Mouse (Mus musculus): ENCODE results near the gene Omg.

Gene Omg

DNA sequence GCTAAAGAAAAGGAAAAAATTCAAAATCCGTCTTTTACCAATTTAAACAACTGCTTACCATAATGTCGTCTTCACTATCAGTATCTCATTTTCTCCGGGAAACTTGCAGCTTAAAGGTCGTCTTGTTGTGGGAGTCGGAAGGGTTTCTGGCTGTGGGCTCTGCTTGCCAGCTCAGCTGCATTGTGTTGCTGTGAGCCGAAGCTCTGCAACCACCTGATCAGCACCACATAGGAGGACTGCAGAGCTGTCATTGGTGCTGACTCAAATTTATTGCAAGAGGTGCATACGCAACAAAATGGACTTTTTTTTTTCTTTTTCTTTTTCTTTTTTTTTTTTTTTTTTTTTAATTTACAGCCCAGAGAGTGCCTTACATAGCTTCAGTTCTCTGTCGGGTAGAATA, at the start of gene Omg:
TSS of gene Omg (minus strand) at position 240 of the 400 bp plus-strand sequence.
- peak in 1 of 2 experiments; percentile 8 for DNase-seq

DNA sequence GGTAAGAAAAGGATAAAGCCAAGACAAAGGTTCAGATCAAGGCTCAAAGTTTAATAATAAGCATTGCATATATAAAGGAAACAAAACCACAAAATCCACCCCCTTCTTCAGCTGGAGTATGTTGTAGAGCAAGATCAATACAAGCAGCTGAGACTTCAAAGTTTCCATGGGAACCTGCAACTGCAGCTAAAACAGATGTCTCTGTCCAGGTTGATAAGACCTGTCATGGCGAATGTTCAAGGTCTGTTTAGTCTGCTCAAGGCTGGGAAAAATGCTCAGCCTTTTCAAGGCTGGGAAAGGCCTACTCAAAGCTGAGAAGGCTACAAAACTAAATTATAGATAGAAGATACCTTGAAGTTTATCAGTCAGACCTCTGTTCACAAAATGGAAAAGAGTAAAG, 48.7 kb upstream of the Omg start:
- no peak for DNase-seq

- DNase-seq, result no peak
These were observed 32.4 kb upstream of the Omg start for GRCm38 (mm10) chr11:79536293-79536692.

DNA sequence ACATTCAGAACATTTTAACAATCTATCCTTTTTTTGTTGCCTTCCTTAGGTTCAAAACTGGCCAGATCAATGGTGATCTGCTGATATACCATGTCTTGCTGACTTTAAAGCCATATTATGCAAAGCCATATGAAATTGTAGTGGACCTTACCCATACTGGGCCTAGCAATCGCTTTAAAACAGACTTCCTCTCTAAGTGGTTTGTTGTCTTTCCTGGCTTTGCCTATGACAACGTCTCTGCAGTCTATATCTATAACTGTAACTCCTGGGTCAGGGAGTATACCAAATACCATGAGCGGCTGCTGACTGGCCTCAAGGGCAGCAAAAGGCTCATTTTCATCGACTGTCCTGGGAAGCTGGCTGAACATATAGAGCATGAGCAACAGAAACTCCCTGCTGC, 31.7 kb upstream of the Omg start:
- DNase-seq, result no peak

DNA sequence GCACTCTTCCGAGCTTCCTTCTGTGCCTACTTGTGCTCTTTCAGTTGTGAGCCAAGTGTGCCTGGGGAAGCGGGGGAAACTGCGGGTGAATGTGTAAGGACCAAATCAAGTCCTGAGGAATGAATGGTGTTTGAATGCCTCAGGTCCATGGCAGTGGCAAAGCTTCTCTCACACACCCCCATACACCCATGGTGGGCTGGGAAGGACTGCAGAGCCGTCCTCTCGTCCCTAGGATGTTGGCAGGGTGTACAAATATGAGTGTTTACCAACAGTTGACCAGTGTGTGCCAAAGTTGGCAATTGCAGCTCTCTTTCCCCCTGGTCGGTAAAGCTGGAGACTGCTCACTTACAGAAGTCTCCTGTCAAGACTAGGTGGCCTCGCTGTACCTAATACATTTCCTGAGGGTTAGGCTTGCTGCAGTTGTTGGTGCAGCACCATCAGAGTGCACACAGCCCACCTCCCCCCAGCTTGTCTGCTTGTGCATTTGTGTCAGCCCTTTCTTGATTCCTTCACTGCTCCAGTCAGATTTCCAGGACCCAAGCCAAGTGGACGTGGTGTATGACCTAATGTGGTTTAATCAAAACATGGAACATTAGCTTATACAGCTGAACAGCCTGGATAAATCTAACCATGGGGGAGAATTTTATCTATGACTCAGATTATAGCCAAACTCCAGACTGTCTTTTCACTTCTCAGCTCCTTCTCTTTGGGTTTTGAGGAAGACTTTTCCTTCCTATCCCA, 30.2 kb upstream of the Omg start:
- peak; percentile 31 to 32 for DNase-seq

GRCm38 (mm10) chr11:79533311-79533710, 29.4 kb upstream of the Omg start:
- no peak for DNase-seq

DNA sequence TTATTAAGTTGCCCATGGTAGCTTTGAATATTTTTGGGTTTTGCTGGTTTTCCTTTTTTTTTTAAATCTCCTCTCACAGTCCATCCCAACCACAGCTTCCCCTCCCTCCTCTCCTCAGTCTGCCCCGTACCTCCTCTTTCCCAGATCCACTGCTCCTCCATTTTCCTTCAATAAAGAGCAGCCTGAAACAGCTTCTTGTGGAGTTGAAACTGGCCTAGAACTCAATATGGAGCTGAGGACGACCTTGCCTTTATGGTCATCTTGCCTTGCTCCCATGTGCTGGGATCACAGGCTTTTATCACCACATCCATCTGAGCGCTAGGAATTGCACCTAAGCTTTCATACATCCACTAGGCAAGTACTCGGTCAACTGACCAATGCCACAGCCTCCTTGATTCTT, 27.6 kb upstream of the Omg start:
- DNase-seq, result no peak

GRCm38 (mm10) chr11:79530774-79531173, 26.9 kb upstream of the Omg start:
- no peak for DNase-seq

GRCm38 (mm10) chr11:79530333-79530761, 26.5 kb upstream of the Omg start, which contains the start of the genes Evi2 and Evi2a:
Gene Evi2 (minus strand): TSS chr11:79530589.
Gene Evi2a (minus strand): TSS chr11:79530609.
- no peak for DNase-seq

DNA sequence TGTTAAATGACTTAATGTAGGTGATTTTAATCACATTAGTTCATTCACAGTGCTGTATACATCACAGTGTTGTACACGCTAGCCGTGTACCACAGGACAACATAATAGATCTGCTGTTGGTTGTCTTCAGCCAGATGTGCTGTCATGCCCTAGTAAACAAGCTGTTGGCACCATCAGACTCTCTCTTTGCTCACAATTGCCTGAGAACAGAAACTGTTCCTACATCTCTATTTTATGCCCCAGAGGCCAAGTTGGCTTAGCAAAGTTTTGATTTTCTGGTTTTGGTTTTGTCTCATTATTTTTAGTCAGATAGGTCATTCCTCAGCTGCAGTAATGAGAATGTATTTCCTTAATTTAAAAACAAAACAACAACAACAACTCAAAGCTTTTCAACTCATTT, 25.9 kb upstream of the Omg start:
- DNase-seq, result no peak

- DNase-seq, result no peak
These were observed 25.3 kb upstream of the Omg start for GRCm38 (mm10) chr11:79529226-79529625.

DNA sequence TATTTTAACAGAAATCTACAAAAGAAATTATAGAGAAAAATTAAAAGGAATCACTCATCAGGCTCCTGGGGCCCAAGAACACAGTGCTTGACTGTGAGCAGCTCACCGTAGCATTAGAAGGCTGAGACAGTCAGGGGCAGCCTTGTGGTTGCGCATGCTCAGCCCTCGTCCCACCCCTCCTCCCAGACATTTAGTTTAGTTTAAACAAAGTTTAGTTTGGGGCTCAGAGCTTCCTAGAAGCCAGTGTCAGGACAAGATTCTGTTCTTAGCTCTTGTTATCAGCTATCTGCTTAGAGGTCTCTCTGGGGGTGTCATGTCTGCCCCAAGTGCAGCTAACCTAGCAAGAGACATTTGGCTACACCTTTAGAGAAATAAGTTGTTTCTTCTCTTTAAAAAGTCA, 24.7 kb upstream of the Omg start:
- no peak for DNase-seq

- DNase-seq, result no peak
These were observed 24.0 kb upstream of the Omg start for GRCm38 (mm10) chr11:79527739-79528384.

- DNase-seq, result no peak
These were observed 23.3 kb upstream of the Omg start for GRCm38 (mm10) chr11:79527015-79527738.

- no peak for DNase-seq
These were observed 22.7 kb upstream of the Omg start for GRCm38 (mm10) chr11:79526549-79526948.

DNA sequence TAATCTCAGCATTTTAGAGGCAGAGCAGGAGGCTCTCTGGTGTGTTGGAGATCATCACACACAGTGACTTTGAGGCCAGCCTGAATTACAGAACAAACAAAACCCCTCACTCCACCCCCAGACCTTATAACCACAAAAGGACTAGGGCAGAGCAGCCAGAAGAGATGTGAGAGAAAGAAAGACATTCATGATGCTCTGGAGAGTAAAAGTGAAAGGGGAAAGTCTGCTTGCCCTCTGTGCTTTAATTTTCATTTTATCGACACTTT, 20.4 kb upstream of the Omg start:
- DNase-seq, result no peak

DNA sequence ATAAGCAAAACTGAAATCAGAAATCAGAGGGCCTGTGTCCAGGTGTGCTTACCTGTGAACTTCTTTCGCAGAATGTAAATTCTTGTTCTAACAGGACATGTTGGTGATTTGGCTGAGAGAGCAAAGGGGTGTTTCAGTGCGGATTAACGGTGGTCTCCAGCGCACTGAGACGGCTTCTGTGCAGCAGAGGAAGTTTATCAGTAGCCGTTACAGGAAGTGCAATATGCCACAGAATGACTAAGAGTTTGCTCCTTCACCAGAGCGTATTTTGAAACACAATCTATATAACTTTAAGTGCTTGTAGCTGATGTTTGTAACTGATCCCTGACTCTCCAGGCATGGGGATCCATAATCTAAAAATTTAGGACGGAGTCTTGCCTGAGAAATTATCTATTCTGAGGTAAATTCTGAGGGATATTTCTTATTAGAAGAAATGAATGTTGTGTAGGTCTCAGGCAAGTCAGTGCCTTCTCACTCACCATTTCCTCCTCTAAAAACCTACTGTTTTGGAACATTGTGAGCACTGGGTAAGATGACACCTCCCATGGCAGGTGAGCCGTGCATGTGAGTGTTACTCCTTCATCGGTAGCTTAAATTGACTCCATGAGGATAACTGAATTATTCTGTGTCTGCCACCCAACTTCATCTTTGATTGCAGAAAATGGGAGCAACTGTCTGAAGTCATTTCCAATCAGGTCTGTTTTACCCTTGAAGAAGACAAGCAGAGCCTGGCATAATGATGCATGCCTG, 19.9 kb upstream of the Omg start, which contains the start of gene Evi2b:
TSS of gene Evi2b (minus strand) at position 203 of the 750 bp plus-strand sequence.
- no peak for DNase-seq

DNA sequence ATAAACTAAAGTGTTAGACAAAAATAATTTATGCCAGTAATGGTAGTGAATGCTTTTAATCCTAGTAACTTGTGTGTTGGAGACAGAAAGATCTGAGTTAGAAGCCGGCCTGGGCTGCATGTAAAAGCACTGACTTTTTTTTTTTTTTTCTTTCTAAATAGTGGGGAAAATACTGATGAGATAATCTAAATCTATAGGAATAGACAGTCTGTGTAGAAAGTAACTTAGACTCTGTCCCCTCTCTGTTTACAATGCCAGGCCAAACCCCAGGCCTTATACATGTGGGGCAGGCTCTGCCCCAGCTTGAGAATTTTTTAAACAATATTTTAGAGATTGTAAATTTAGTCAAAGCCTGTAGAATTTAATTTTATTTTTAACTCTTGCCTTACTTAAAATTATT, 19.1 kb upstream of the Omg start:
- no peak for DNase-seq

DNA sequence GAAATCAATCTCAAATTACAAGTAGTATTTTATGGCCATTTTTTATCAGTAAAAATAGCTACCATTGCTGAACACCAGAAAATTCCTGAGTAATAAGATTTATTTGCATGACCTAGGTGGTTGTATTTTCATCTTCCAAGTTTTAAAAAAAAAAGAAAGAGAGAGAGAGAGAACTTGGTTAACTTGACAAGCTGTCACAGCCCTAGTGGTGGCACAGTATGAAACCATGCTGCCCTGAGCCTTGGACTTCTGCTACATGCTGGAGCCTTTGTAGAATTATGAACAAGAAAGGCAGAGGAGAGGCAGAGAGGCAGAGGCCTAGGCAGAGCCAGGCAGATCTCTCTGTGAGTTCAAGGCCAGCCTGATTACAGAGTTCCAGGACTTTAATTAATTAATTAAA, 18.0 kb upstream of the Omg start:
- no peak for DNase-seq

- no peak for DNase-seq
These were observed 16.9 kb upstream of the Omg start for GRCm38 (mm10) chr11:79520772-79521171.

DNA sequence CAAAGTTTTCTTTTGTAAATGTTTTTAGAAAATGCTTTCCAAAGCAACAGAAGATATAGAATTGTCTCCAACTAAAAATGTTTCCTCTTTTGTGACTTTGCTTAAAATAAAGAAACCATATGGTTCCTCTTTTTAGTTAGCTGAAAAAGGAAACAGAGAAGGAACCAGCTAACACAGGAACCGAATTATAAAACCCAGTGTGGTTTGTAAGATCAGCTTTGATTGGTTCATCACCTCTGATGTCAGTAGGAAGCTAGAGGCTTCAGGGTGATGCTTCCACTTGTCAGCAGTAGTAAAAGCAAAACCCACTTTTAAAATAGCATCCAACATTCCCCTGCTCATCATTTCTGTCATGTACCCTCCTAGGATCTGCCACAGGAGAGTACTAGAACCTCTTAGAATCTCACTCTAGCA, 16.0 kb upstream of the Omg start:
- DNase-seq, result no peak

DNA sequence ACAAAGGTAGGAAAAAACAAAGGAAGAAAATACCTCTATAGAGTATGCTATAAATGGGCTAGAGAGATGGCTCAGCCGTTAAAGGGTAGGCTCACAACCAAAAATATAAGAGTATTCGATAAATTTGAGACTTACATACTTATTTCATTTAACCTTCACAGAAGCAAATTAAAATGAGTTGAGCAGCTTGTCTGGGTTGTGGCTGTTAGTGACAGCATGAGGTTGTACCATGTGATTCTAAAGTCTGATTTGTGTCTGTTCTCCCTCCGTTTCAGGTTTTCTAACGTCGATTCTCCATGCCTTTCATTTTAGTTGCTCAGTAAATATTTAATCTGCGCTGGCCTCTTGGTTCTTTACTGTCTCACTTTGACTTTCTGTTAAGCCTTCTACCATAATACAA, 15.4 kb upstream of the Omg start:
- DNase-seq, result no peak

- no peak for DNase-seq
These were observed 11.9 kb upstream of the Omg start for GRCm38 (mm10) chr11:79515798-79516197.
